Mouse (Mus musculus) right cerebral cortex, postnatal 10 days (tissue): ENCODE measurements around the gene Moap1.

Experiments
- DNase-seq, 2 experiments: peaks; one replicate each; pipeline ENCODE4 v3.0.0; 2021; ENCODE audit warnings: low spot score in 2 of 2

Gene Moap1

DNA sequence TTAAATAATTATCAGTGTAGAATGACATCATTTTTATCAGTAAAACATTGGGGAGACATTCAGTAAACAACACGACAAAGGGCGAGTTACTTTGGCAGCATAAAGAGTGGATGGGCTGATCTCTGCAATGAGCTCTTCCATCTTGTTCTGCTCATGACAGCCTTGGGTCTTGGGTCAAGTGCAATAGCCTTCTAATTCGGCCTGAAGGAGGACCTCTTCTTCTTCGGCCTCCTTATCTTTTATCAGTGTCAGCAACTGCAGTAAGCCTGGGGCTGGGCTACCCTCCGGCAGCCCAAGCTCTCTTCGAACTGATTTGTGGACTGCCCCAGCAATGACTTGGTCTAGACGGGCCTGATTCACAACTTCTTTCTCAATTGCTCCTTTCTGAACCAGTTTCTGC is 1.4 kb downstream of the Moap1 start:
- no peak for DNase-seq

DNA sequence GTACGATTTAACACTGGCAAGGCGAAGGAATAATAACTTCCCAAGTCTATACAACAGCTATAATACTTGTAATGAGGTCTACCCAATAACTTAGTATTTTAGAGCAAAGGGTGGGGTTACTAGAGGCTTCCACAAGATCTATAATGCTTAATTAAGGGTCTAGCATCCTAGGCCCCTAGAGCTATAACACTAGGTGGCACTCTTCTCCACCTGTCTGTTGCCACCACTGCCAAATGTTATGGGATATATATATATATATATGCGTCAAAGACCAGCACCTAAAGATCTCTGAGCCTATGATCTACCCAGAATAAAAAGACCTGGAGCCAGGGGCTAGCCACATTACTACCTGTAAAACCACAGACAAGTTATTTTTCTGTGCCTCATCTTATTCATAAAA is 3.2 kb downstream of the Moap1 start:
- no peak for DNase-seq

- DNase-seq = no peak
Observed at GRCm38 (mm10) chr12:102739096-102739495, 4.4 kb downstream of the Moap1 start.

GRCm38 (mm10) chr12:102733381-102733780 is 10.1 kb downstream of the Moap1 start:
- peak; percentile 56 to 57 for DNase-seq

- DNase-seq = no peak
Observed at GRCm38 (mm10) chr12:102730798-102731619, 12.5 kb downstream of the Moap1 start.

DNA sequence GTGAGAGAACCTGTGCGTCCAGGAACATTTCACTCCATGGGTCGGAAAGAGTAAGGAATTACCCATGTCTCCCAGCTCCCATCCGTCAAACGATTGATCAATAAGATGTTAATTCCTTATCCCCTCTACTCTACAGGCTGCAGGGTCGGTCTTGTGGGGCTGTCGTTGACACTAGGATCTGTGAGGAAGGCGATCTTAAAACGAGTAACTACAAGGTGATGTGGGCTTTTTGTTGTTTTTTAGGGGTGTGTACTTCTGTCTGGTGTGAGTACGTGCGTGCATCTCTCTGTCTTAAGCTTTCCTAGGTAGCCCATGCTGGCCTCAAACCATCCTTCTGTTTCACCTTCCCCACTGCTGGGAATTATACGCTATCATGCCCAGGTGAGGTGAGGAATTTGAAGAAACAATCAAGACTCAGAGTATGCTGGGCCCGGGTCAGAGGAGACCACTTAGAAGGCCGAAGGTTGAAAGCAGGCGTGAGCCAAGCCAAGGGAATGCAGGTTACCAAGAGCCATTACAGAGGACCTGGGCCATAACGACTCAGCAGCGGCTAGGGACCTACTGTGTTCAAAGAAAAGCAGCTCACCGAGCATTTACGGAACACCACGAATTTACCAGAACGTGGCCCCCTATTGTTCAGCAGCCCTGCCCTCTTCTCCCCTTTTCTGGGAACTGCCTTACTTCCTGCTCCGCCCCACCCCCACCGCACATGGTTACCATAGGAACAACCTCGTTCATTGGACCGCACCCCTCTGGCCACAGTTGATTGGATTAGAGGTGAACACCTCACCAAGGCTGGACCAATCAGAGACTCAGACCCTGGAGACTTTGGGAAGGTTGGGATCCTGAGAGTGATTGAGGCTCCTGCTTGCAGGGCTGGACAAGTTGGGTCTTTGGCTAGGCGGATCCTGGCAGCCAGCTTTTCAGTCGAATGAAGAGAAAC is 13.3 kb downstream of the Moap1 start:
- peak; percentile 91 to 94 for DNase-seq

GRCm38 (mm10) chr12:102725761-102726175 is 17.7 kb downstream of the Moap1 start:
- peak in 1 of 2 experiments; percentile 68 for DNase-seq

GRCm38 (mm10) chr12:102725146-102725545 is 18.3 kb downstream of the Moap1 start:
- no peak for DNase-seq

GRCm38 (mm10) chr12:102723861-102724260 is 19.6 kb downstream of the Moap1 start:
- DNase-seq = peak; percentile 64 to 84

GRCm38 (mm10) chr12:102722966-102723365 is 20.5 kb downstream of the Moap1 start:
- no peak for DNase-seq

GRCm38 (mm10) chr12:102722451-102722850 is 21.0 kb downstream of the Moap1 start:
- no peak for DNase-seq

DNA sequence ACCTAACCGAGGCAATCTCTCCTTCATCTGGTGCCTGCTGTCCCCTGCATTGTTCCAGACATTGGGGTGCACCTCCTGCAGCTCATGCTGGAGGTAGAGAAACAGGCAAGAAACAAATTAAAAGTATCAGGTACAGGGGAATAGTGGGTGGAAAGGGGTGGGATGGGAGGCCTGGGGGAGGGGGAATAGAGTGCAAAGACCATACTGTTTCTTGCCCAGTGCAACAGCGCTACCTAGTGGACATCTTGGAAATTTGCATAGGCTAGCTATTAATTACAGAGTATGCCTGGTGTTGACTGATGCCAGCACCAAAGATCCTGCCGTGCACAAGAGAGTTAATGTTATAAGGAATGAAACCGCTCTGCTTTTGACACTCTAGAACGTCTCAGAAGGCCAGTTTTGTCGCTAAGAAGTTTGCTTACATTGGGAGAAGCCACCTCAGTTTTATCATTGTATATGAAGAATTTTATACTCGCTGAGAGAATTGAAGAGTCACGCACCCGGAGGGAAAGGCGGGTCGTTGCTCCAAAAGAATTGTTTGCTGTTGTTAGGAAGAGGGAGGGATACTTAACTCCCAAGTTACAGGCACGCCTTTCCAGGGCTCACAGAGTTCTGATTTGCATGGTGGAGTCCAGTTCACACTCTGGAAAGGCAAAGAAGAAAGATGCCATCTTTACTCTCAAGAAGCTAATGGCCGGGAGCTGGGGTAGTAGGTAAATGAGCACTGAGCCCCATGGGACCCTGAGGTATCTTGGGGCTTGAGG is 23.7 kb downstream of the Moap1 start:
- DNase-seq = peak in 1 of 2 experiments; percentile 80

DNA sequence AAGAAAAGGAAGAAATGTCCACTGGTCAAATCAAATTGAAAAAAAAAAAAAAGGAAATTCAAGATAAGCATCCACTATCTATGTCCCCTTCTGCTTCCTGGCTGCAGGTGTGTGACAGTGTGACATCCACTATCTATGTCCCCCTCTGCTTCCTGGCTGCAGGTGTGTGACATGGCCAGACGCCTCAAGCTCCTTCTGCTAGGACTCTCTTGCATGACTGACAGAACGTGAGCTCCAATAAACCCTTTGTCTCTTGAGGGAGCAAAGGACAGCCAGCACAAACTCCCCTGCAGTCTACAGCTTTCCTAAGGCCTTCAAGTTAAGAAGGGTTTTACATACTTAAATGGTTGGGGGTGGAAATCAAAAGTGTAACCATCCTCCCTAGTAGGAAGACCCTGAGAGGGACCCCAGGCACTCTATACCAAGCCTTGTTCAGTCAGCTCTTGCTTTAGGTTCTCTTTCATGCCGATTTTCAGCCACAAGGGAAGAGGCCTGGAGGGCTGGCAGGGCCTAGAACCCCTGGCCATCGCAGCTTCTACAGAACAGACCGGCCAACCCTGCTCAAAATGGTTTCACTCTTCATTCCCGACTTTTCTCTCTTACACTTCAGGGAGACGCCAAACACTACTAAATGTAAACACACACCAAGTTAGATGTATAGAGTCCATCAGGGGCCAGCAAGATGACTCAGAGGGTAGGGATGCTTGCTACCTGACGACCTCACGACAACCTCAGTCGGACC is 28.6 kb downstream of the Moap1 start:
- no peak for DNase-seq

- no peak for DNase-seq
Observed at GRCm38 (mm10) chr12:102714116-102714515, 29.3 kb downstream of the Moap1 start.

DNA sequence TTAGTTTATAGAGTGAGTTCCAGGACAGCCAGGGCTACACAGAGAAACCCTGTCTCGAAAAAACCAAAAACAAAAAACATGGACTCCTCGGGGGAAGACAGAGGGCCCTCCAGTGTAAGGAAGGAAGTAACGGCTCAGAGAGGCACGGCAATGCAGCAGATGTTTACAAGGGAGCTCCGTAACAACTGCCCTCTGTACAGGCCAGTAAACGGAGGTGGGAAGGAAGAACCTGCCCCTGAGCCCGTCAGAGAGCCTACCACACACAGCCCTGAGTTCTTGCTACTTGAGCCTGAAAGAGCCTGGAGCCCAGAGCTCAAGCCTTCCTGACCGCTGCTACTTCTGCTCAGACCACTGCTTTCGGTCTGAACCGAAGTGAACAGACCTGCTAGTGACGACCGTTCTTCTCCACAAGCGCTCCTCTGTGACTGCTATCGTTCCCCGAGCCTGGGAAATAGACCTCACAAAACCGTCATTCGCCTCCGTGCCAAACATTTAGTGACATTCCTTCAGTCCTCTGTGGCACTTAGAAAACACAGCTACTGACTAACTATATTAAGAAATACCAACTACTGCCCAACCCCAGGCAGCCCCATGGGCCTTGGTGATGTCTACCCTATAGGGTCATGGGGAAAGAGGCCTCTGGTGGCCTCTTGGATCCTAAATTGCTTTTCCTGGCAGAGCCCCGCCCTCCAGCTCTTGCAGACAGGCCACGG is 30.2 kb downstream of the Moap1 start:
- DNase-seq = no peak

DNA sequence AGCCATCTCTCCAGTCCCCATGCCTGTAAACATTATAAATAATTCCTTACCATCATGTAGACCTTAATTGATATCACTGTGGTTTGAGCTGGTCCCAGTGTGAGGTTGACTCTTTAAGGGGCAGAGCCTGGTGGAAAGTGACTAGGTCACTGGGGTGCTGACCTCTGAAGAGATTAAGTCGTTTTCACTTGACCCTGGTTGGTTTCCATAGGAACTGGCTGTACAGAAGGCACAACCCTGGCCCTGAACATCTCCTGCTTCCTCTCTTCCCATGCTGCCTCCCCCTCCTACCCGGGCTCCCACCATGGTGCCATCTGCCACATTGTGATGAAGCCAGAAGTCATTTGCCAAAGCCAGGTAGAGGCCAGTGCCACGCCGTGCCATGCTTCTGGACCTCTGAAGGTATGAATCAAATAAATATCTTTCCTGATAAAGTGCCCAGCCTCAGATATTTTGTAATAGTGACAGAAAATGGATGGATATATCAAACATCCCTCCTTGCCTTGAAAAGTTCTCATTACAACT is 32.5 kb downstream of the Moap1 start:
- no peak for DNase-seq

- DNase-seq = no peak
Observed at GRCm38 (mm10) chr12:102709896-102710295, 33.6 kb downstream of the Moap1 start.

DNA sequence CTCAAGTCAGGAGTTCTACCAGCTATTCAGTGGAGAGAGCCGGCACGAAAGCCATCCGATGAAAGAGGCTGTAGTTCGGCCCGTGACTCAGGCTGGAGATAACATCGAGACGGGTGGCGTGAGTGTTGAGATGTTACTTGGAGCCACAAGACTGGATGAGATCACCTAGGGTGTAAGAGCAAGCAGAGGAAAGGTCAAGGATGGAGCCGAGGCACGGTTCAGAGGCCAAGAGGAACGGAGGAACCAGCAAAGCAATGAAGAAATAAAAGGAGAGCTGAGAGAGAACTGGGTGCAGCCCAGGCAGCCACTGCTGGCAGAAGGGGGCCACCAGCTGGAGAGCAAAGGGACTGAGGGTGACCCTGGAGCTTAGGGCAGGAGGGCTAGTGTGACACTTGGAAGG is 35.2 kb downstream of the Moap1 start:
- no peak for DNase-seq

DNA sequence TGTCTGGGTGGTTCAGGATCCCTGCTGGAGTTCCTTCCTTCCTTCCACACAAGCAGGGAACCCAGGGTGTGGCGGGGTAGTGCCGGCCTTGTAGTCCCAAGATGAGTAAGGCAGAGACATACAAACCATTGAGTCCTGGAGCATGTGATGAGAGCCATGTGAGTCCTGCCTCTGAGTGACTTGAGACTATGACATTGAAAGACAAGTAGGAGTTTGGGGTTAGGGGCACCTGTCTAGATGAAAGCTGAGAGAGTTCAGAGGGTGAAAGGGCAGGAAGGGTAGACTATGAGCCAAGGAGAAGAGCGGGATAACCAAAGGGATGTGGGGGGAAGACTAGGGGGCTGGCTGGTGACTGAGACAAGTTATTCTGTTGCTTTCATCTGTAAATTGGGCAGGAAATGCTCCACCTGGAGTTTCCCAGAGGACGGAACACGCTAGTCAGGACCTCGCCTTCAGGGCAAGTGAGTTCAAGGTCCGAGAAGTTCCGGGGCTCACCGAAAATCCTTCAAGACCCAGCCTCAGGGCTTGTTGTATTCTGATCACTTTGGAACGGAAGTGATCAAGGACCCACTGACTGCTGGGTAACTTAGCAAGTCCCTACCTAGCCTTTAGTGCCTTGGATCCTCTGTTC is 36.5 kb downstream of the Moap1 start:
- peak in 1 of 2 experiments; percentile 30 for DNase-seq
